9 mouse cellular contexts compared by ENCODE assay signal in the genomic region with DNA sequence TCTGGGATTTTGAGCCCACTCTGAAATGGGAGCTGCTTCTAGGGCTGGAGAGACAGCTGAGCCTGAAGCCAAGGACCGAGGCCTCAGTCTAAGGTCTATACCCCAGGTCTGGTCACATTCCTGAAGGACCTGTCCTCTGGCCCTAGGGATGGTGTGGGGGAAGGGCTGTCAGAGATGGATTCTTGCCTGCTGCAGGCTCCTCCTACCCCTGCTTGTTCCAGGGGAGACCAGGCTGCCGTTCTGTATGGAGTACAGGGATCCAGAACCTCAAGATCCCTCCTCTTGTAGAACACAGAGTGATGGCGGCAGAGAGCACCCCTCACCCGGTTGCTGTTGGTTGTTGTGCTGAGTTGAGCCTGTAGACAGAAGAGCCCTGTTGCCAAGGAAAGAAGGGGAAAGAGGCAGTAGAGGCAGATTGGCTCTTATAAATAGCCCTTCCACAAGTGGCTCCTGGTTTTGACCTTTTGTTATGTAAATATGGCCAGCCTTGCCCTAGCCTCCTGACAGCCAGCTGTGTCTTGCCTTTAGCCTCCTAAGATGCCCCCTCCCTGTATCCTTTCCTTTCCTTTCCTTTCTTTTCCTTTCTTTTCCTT. TPM values are rescaled to one million over a fixed set of nuclear protein-coding genes. Genes with fewer than 3 reads are reported as not detected.
A peak's percentile ranks its signal among the peaks of the same experiment; 100 is the strongest.
DNase-seq lines count a peak whose midpoint lies in the region; ATAC-seq and TF ChIP-seq lines count a peak whose summit lies in the region.
"Had no signal": no experiment of that assay in that cellular context is flagged by ENCODE, and none has a peak within 500 bp of the region (broad histone marks: within the 10 kb centered on the region; RNA-seq: fewer than 3 reads in every experiment).

No protein-coding gene starts in this region.

- no peaks in the 10 kb centered on the region for H3K27me3 ChIP-seq in kidney, adult 2 months (replicated peaks; ENCODE audit: control insufficient read depth, insufficient read depth, low read length)
- H3K27me3 ChIP-seq in liver, embryonic 15.5 days, result no peaks in the 10 kb centered on the region
- H3K27me3 ChIP-seq in stomach, postnatal 0 days (ENCODE audit: control insufficient read depth, insufficient read depth, low read length), result no peaks in the 10 kb centered on the region

- peaks cover 4% of the 10 kb centered on the region; the same call in 1 of the 2 replicates for H3K4me1 ChIP-seq in kidney, adult 2 months (ENCODE audit: control insufficient read depth, insufficient read depth, low read length)
- peaks cover 75% of the 10 kb centered on the region for H3K4me1 ChIP-seq in liver, embryonic 15.5 days (replicated peaks)
- 0 out of 2 replicates have a peak, but pooled peaks cover 7% of the 10 kb centered on the region for H3K4me1 ChIP-seq in stomach, postnatal 0 days (replicated peaks; ENCODE audit: control insufficient read depth, insufficient read depth)

- H3K9ac ChIP-seq in liver, embryonic 15.5 days, result no peak overlapping the region
- H3K9ac ChIP-seq in stomach, postnatal 0 days (ENCODE audit: low read length), result no peak overlapping the region

- no peak overlapping the region for H3K4me3 ChIP-seq in kidney, adult 2 months (ENCODE audit: insufficient read depth, low read depth, low read length)
- no peak overlapping the region for H3K4me3 ChIP-seq in liver, embryonic 15.5 days (replicated peaks)
- no peak overlapping the region for H3K4me3 ChIP-seq in stomach, postnatal 0 days (ENCODE audit: low read depth, low read length)

- H3K36me3 ChIP-seq in kidney, adult 2 months (ENCODE audit: control insufficient read depth, insufficient read depth, low read length), result no peaks in the 10 kb centered on the region
- peaks cover 24% of the 10 kb centered on the region for H3K36me3 ChIP-seq in liver, embryonic 15.5 days (replicated peaks)
- peaks cover 16% of the 10 kb centered on the region; the same call in 1 of the 2 replicates for H3K36me3 ChIP-seq in stomach, postnatal 0 days (ENCODE audit: control insufficient read depth, insufficient read depth, low read length)

- H3K4me2 ChIP-seq in liver, embryonic 15.5 days, result peak overlapping the region; percentile 46; the same call in 1 of the 2 replicates
- no peak overlapping the region for H3K4me2 ChIP-seq in stomach, postnatal 0 days (replicated peaks; ENCODE audit: low read depth)

- TF ChIP-seq POLR2A in kidney, adult 2 months (IDR thresholded peaks at IDR 0.05; ENCODE audit: low read depth, low read length), result no peak

- no peak for ATAC-seq in liver, embryonic 15.5 days (ENCODE audit: insufficient read depth)
- no peak for ATAC-seq in stomach, postnatal 0 days (ENCODE audit: low FRiP score, low TSS enrichment)

- no peaks in the 10 kb centered on the region for H3K9me3 ChIP-seq in liver, embryonic 15.5 days (replicated peaks)
- no peaks in the 10 kb centered on the region for H3K9me3 ChIP-seq in stomach, postnatal 0 days (ENCODE audit: control insufficient read depth, low read length)

- WGBS in kidney, adult 2 months, result 53% methylated on average over 4 of the region's 4 CpGs
- 62% methylated on average over 4 of the region's 4 CpGs for WGBS in liver, embryonic 15.5 days (ENCODE audit: insufficient replicate concordance)
- WGBS in stomach, postnatal 0 days, result 48% methylated on average over 4 of the region's 4 CpGs

- no peak for TF ChIP-seq EP300 in stomach, postnatal 0 days (optimal IDR thresholded peaks at IDR 0.05)

- no peak overlapping the region for H3K27ac ChIP-seq in kidney, adult 2 months (ENCODE audit: insufficient read depth, low read depth, low read length)
- no peak overlapping the region for H3K27ac ChIP-seq in liver, embryonic 15.5 days (replicated peaks)
- no peak overlapping the region for H3K27ac ChIP-seq in stomach, postnatal 0 days (replicated peaks)
- H3K27ac ChIP-seq: macrophage had no signal

- peak; percentile 33 for DNase-seq in kidney, adult 18-20 months
- no peak for DNase-seq in kidney, adult 2 months
- peak; percentile 71 for DNase-seq in R1 (ENCODE audit: low read depth, low spot score)
- peak; percentile 28 for DNase-seq in embryo, embryonic 9.5 days (ENCODE audit: extremely low spot score)
- no peak for DNase-seq in left cerebral cortex, adult 8-10 months (ENCODE audit: low spot score in 2 of 2)
- DNase-seq in stomach, postnatal 0 days (ENCODE audit: low spot score), result no peak
- DNase-seq: thymus, postnatal 36 days had no signal

- TF ChIP-seq CTCF in kidney, adult 2 months (conservative IDR thresholded peaks at IDR 0.05; ENCODE audit: insufficient read depth, insufficient read length, low read depth, low read length), result no peak
- TF ChIP-seq CTCF in stomach, postnatal 0 days (IDR thresholded peaks at IDR 0.05; ENCODE audit: low read depth), result no peak

RNA-seq across cellular contexts. Expression of gene Hic2, which starts 20.7 kb away (rescaled TPM):
- 1.5 and 1.8 TPM in 2 replicates for polyA plus RNA-seq in kidney, adult 2 months (2012; rRNA removed)
- 2.6 and 3.6 TPM in 2 replicates for polyA plus RNA-seq in liver, embryonic 15.5 days (2015; fragmentation: Nextera tagmentation; extraction: Ambion mirVana)
- 1 to 10 TPM; 4.7 to 6.8 (median 6.2) TPM for total RNA-seq in left cerebral cortex, adult 8-10 months (2022)
- 2.1 and 2.4 TPM in 2 replicates for polyA plus RNA-seq in stomach, postnatal 0 days (2015; fragmentation: Nextera tagmentation; extraction: Ambion mirVana)

RNA-seq across cellular contexts. Expression of gene Tmem191c, which starts 21.8 kb away (rescaled TPM):
- 7.7 and 8.0 TPM in 2 replicates for polyA plus RNA-seq in kidney, adult 2 months (2012; rRNA removed)
- polyA plus RNA-seq in liver, embryonic 15.5 days (2015; fragmentation: Nextera tagmentation; extraction: Ambion mirVana), result 3.9 and 4.4 TPM in 2 replicates
- total RNA-seq in left cerebral cortex, adult 8-10 months (2022), result 100 to 1,000 TPM in 2 of 4 experiments, 10 to 100 TPM in 2; 86.7 to 118 (median 106) TPM
- polyA plus RNA-seq in stomach, postnatal 0 days (2015; fragmentation: Nextera tagmentation; extraction: Ambion mirVana), result 8.8 and 10.6 TPM in 2 replicates

RNA-seq across cellular contexts. Expression of gene Rimbp3, which starts 45.7 kb away (rescaled TPM):
- 0.05 and 0.08 TPM in 2 replicates for polyA plus RNA-seq in kidney, adult 2 months (2012; rRNA removed)
- polyA plus RNA-seq in liver, embryonic 15.5 days (2015; fragmentation: Nextera tagmentation; extraction: Ambion mirVana), result 0.06 and 0.09 TPM in 2 replicates
- 1 to 10 TPM; 2.3 to 3.0 (median 2.7) TPM for total RNA-seq in left cerebral cortex, adult 8-10 months (2022)
- polyA plus RNA-seq in stomach, postnatal 0 days (2015; fragmentation: Nextera tagmentation; extraction: Ambion mirVana), result 0.18 TPM in 2 replicates
- polyA plus RNA-seq: macrophage had no signal

RNA-seq across cellular contexts. Expression of gene Ube2l3, which starts 51.7 kb away (rescaled TPM):
- 64.6 and 73.6 TPM in 2 replicates for polyA plus RNA-seq in kidney, adult 2 months (2012; rRNA removed)
- 169 and 186 TPM in 2 replicates for polyA plus RNA-seq in liver, embryonic 15.5 days (2015; fragmentation: Nextera tagmentation; extraction: Ambion mirVana)
- 100 to 1,000 TPM; 125 to 149 (median 144) TPM for total RNA-seq in left cerebral cortex, adult 8-10 months (2022)
- 276 and 278 TPM in 2 replicates for polyA plus RNA-seq in stomach, postnatal 0 days (2015; fragmentation: Nextera tagmentation; extraction: Ambion mirVana)

Comparison
In these comparisons a context has a peak if more than half of its experiments do, and no peak if none do; other contexts are left out.
1. DNase-seq: peak in kidney, adult 18-20 months (single experiment), R1 (single experiment) and embryo, embryonic 9.5 days (single experiment); none in kidney, adult 2 months (single experiment), left cerebral cortex, adult 8-10 months (0 of 2) and stomach, postnatal 0 days (single experiment).